Mouse (Mus musculus) heart, adult 2 months (tissue): ENCODE measurements around the gene Camk2b. TPM values are rescaled to one million over a fixed set of nuclear protein-coding genes. Genes with fewer than 3 reads are reported as not detected.

Experiments used
- DNase-seq, 2 experiments: peaks; one replicate each; pipeline ENCODE4 v3.0.0; 2021
- H3K27ac ChIP-seq: fragments of 200-600 bp; 2 replicates; pipeline ENCODE4 v1.8.1; 2022
- H3K27me3 ChIP-seq: fragments of 200-500 bp; 2 replicates; pipeline ENCODE4 v1.6.1; 2012; ENCODE audit warnings: mild to moderate bottlenecking, low read length, inconsistent platforms, mixed read lengths; ENCODE audit not compliant: control insufficient read depth, insufficient read depth
- H3K36me3 ChIP-seq: fragments of 200-500 bp; 2 replicates; pipeline ENCODE4 v1.6.1; 2012; ENCODE audit warnings: low read length, inconsistent platforms; ENCODE audit not compliant: control insufficient read depth, insufficient read depth
- H3K4me1 ChIP-seq: fragments of 200-500 bp; 2 replicates; pipeline ENCODE4 v1.6.1; 2011; ENCODE audit warnings: low read length; ENCODE audit not compliant: control insufficient read depth, insufficient read depth
- H3K4me3 ChIP-seq: fragments of 200-600 bp; 2 replicates; pipeline ENCODE4 v1.8.1; 2022
- H3K79me2 ChIP-seq: fragments of 200-500 bp; replicated peaks from 2 replicates; pipeline ENCODE4 v1.6.1; 2012; ENCODE audit warnings: mild to moderate bottlenecking, inconsistent platforms, low read length, moderate library complexity, mixed read lengths; ENCODE audit not compliant: control insufficient read depth, insufficient read depth
- H3K9ac ChIP-seq: fragments of 200-500 bp; 2 replicates; pipeline ENCODE4 v1.6.1; 2012; ENCODE audit warnings: low read depth, mild to moderate bottlenecking, control low read depth, inconsistent platforms, low read length, mixed read lengths
- CTCF ChIP-seq: fragments of 200-600 bp; IDR thresholded peaks from 2 replicates; pipeline ENCODE4 v1.8.1; 2022; ENCODE audit warnings: antibody characterized with exemption, mild to moderate bottlenecking, moderate library complexity
- EP300 ChIP-seq: fragments of 200-500 bp; IDR thresholded peaks from 2 replicates; pipeline ENCODE4 v1.6.1; 2011; ENCODE audit warnings: low read depth, low read length, control low read depth; ENCODE audit not compliant: insufficient read depth
- POLR2A ChIP-seq: fragments of 200-500 bp; IDR thresholded peaks from 2 replicates; pipeline ENCODE4 v1.6.1; 2011; ENCODE audit warnings: mild to moderate bottlenecking, low read depth, low read length, control low read depth; ENCODE audit not compliant: insufficient read depth
- WGBS: fragments of 180-500 bp; shearing (Covaris S2); methylation state at CpG from one replicate; pipeline ENCODE4 v1.1.7; 2018; 5-methylcytosine and 5-hydroxymethylcytosine counted together
- intact Hi-C: fragments of 180-260 bp; cut with DNase I; formaldehyde crosslinking; loops from one replicate; pipeline ENCODE4 v1.15.1; 2025
- polyA plus RNA-seq: library from polyadenylated mRNA; depleted of rRNA; stranded (reverse); fragments of >200 nt; gene quantifications from 2 replicates; pipeline ENCODE4 v1.2.3, GENCODE M21; 2012
- total RNA-seq, 2 experiments: library from RNA; stranded (reverse); gene quantifications; 2 replicates each; pipeline ENCODE4 v1.2.3; 2021

Camk2b gene
- total and polyA plus RNA-seq, 3 experiments, result 4.8 to 12.9 (median 5.2) TPM

GRCm38 (mm10) chr11:6033147-6033546 is 33.0 kb downstream of the Camk2b start:
- Histone ChIP-seq H3K27me3 (no peaks in the 10 kb centered on the region), H3K27ac (no peak overlapping the region), H3K36me3 (no peaks in the 10 kb centered on the region), H3K4me3 (no peak overlapping the region), H3K9ac (no peak overlapping the region), H3K4me1 (peaks cover 4% of the 10 kb centered on the region), H3K79me2 (no peaks in the 10 kb centered on the region)
- peak; percentile 49 to 77 for DNase-seq
- WGBS, result 85% methylated on average over 3 of the region's 3 CpGs
- intact Hi-C loops, result loop anchor here (1.0 kb wide), 1 partner anchor 37 kb away; no protein-coding TSS in a partner anchor
- TF ChIP-seq CTCF (peak; percentile 81), EP300 (peak; percentile 76; the same call in 1 of the 2 replicates), POLR2A (no peak)

GRCm38 (mm10) chr11:6030650-6031049 is 35.5 kb downstream of the Camk2b start:
- WGBS, result 69% methylated on average over 5 of the region's 6 CpGs

GRCm38 (mm10) chr11:6029790-6030189 is 36.4 kb downstream of the Camk2b start:
- H3K36me3 ChIP-seq, result no peaks in the 10 kb centered on the region
- 81% methylated on average over 3 of the region's 3 CpGs for WGBS
- intact Hi-C loops, result no loop called here
- H3K27ac ChIP-seq, result no peak overlapping the region
- TF ChIP-seq CTCF (no peak), POLR2A (no peak), EP300 (no peak)
- no peak for DNase-seq
- no peak overlapping the region for H3K9ac ChIP-seq
- H3K27me3 ChIP-seq, result no peaks in the 10 kb centered on the region
- no peak overlapping the region for H3K4me3 ChIP-seq
- H3K79me2 ChIP-seq, result no peaks in the 10 kb centered on the region
- H3K4me1 ChIP-seq, result peaks cover 4% of the 10 kb centered on the region

More at GRCm38 (mm10) chr11:6030650-6031049, 35.5 kb downstream of the Camk2b start:
- DNase-seq, result peak; percentile 76 to 77
- Histone ChIP-seq H3K9ac (no peak overlapping the region), H3K27me3 (no peaks in the 10 kb centered on the region), H3K4me1 (peaks cover 4% of the 10 kb centered on the region), H3K36me3 (no peaks in the 10 kb centered on the region), H3K27ac (no peak overlapping the region), H3K4me3 (no peak overlapping the region), H3K79me2 (no peaks in the 10 kb centered on the region)
- TF ChIP-seq CTCF, result no peak
- TF ChIP-seq POLR2A, result no peak
- 0 out of 2 replicates have a peak, but pooled peaks have one; percentile 4 for TF ChIP-seq EP300
- intact Hi-C loops, result no loop called here

- 74% methylated on average over 7 of the region's 7 CpGs for WGBS
- no peak overlapping the region for H3K27ac ChIP-seq
Measured at GRCm38 (mm10) chr11:6028911-6029310, 37.3 kb downstream of the Camk2b start.

GRCm38 (mm10) chr11:6026361-6026760 is 39.8 kb downstream of the Camk2b start:
- WGBS, result 74% methylated on average over 1 of the region's 1 CpGs
- intact Hi-C loops, result loop anchor here (1.0 kb wide), 1 partner anchor 30 kb away; no protein-coding TSS in a partner anchor

More at GRCm38 (mm10) chr11:6028911-6029310, 37.3 kb downstream of the Camk2b start:
- Histone ChIP-seq H3K4me1 (peaks cover 4% of the 10 kb centered on the region), H3K36me3 (no peaks in the 10 kb centered on the region), H3K9ac (no peak overlapping the region), H3K79me2 (no peaks in the 10 kb centered on the region), H3K4me3 (no peak overlapping the region), H3K27me3 (no peaks in the 10 kb centered on the region)
- intact Hi-C loops, result no loop called here
- TF ChIP-seq POLR2A, result no peak
- TF ChIP-seq EP300, result no peak
- no peak for TF ChIP-seq CTCF
- no peak for DNase-seq

GRCm38 (mm10) chr11:6024923-6025652 is 41.1 kb downstream of the Camk2b start:
- no peak for DNase-seq
- no peaks in the 10 kb centered on the region for H3K79me2 ChIP-seq
- intact Hi-C loops, result no loop called here
- no peak for TF ChIP-seq POLR2A
- TF ChIP-seq CTCF, result no peak
- TF ChIP-seq EP300, result no peak
- H3K4me3 ChIP-seq, result no peak overlapping the region
- H3K36me3 ChIP-seq, result no peaks in the 10 kb centered on the region
- no peaks in the 10 kb centered on the region for H3K27me3 ChIP-seq
- no peak overlapping the region for H3K27ac ChIP-seq
- no peaks in the 10 kb centered on the region; the same call in 1 of the 2 replicates for H3K4me1 ChIP-seq
- WGBS, result 82% methylated on average over 12 of the region's 12 CpGs
- no peak overlapping the region for H3K9ac ChIP-seq

More at GRCm38 (mm10) chr11:6026361-6026760, 39.8 kb downstream of the Camk2b start:
- Histone ChIP-seq H3K9ac (no peak overlapping the region), H3K36me3 (no peaks in the 10 kb centered on the region), H3K79me2 (no peaks in the 10 kb centered on the region), H3K4me3 (no peak overlapping the region), H3K27ac (no peak overlapping the region), H3K27me3 (no peaks in the 10 kb centered on the region), H3K4me1 (peaks cover 2% of the 10 kb centered on the region; the same call in 1 of the 2 replicates)
- DNase-seq, result peak; percentile 55 to 61
- TF ChIP-seq EP300 (peak; percentile 65; the same call in 1 of the 2 replicates), CTCF (peak; percentile 75), POLR2A (no peak)
